Mouse (Mus musculus): ENCODE data around the gene Slc35a5. TPM values are rescaled to one million over a fixed set of nuclear protein-coding genes. Genes with fewer than 3 reads are reported as not detected.

Slc35a5 gene
- total RNA-seq, 1 experiment from 2014 or later: 8.9 TPM

DNA sequence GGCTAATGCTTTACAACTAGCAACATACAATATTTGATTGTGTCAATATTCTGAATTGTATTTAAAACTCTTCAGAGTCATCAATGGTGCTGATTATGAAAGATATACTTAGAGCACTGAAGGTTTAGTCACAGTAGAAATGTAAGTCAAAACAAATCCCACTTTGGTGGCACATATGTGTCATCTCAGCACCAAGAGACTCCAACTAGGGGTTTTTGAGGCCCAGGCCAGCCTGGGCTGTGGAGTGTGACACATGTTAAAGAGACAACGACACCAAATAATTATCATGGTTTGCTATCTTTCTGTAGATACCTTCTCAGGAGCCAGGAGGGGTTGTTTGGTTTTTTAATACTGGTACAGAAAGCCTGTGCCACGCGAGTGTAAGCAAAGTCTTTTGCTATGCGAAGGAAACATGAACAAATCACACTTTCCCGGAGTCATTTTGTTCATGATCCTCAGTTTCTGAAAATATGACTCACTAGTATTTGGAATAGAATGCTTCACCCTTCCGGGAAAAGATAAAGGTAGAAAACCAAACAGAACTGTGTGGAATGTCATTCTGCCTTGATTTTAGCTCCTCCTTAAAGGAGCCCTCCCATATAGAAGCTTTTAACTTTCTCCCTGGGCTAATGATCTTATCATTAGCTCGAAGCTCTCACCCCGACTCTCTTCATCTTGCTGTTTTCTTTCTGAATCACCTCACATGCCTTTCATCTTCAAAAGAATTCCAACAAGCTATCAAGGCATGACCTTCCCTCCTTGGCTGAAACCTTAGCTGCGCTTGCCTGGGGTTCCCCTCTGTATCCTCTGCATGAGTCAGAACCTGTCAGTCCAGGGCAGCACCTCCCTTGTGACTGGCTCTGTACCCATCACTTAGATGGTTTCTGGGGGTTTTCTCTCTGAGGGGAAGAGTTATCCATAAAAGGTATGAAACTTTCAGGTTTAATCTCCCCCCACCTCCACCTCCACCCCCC, 34.0 kb downstream of the Slc35a5 start:
- no peak for ATAC-seq (replicated peaks in 1 of 2; ENCODE audit: insufficient read depth in 1 of 2, low FRiP score in 2 of 2, low TSS enrichment in 1 of 2, low read depth in 1 of 2, poor library complexity in 2 of 2, severe bottlenecking in 2 of 2)

DNA sequence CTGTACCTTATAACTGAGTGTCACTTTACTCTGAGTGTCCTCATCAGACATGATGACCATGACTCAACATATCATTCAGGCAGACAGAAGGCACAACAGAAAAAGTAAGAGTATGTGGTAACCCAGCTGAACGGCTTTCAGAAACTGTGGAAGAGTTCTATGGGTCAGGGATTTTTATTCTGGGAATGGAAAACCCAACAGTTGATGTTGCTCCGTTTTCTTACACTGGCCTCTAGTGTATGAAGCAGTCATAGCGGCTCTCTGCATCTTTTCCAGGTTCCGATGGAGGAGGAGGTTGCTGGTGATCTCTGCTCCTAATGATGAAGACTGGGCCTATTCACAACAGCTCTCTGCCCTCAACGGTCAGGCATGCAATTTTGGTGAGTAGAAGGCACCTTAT, 35.9 kb downstream of the Slc35a5 start:
- ATAC-seq (replicated peaks in 1 of 2; ENCODE audit: insufficient read depth in 1 of 2, low FRiP score in 2 of 2, low TSS enrichment in 1 of 2, low read depth in 1 of 2, poor library complexity in 2 of 2, severe bottlenecking in 2 of 2): no peak

DNA sequence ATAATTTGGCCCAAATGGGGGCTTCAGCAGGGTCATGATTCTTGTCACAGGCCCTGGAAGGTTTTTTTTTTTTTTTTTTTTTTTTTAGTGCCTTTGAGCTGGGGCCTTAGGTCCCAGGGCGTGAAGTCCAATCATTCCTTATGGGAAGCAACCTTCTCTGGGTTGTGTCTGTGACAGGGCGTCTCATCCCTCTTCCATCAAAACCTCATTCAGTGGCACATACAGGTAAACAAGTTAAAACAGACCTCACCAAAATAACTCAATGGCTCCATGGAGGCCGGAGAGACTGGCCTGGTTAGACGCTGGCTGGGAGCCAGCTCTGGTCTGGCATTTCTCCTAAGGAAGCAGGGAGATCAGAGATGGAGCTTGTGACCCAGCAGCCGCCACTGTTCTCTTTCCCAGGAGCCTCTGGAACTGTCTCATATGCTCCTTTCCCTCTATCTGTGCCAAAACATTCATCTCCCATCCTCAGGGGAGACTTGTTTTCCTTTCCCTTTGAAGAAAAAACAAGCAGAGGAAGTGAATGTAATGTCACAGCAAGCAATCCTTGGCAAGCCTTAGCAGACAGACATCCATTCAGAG, 37.6 kb downstream of the Slc35a5 start:
- ATAC-seq (replicated peaks in 1 of 2; ENCODE audit: insufficient read depth in 1 of 2, low FRiP score in 2 of 2, low TSS enrichment in 1 of 2, low read depth in 1 of 2, poor library complexity in 2 of 2, severe bottlenecking in 2 of 2): no peak

DNA sequence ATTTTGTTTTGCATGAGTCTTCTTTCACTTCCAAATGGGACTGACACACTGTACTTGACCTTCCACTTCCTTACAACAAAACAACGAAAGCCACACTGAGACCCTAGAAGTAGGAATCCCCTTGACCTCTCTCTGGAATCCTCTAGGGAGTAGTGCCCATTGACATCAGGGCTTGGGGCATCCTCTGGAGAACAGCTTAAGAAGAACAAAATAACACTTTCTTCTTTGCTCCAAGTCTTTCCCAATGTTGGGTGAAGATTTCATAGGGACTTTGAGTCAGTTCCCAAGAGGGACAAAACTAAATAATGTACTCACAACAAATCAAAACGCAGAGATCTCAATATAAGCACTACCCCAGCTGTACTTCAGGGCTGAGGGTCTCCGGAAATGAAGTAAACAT, 39.7 kb downstream of the Slc35a5 start:
- ATAC-seq (replicated peaks in 1 of 2; ENCODE audit: insufficient read depth in 1 of 2, low FRiP score in 2 of 2, low TSS enrichment in 1 of 2, low read depth in 1 of 2, poor library complexity in 2 of 2, severe bottlenecking in 2 of 2): no peak

DNA sequence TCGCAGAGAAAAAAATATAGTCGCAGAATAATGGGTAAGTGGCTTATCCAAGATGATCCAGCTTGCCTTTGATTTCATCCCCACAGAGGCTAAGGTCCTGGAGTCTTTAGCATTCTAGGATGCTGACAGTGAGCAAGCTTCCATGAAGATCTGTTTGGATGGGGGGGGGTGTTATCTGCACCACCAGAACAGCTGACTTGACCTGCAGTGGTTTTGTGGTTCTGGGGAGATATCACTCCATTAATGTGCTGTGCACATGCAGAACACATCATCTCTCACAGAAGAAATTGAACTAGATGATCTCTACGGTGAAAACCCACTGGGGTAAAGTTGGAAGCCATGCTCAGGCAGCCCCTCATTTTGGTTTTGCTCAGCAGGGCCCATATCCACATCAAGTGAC, 41.3 kb downstream of the Slc35a5 start:
- ATAC-seq (replicated peaks in 1 of 2; ENCODE audit: insufficient read depth in 1 of 2, low FRiP score in 2 of 2, low TSS enrichment in 1 of 2, low read depth in 1 of 2, poor library complexity in 2 of 2, severe bottlenecking in 2 of 2): no peak

DNA sequence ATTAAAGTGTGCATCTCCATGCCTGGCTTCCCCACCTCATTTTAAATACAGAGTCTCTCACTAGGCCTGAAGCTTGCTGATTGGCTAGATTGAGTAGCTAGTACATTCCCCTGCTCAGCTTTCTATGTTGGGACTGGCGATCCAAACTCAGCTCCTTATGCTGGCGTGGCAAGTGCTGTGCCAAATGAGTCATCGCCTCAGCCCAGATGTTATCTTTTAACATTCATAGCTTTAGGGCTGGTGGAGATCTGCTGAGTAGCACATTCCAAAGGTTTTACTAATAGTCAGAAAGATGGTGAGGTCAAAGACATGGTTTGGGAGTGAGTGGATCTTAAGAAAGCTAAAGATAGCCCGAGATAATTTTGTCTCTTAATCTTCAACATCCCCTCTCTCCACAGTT, 48.0 kb downstream of the Slc35a5 start:
- ATAC-seq (replicated peaks in 1 of 2; ENCODE audit: insufficient read depth in 1 of 2, low FRiP score in 2 of 2, low TSS enrichment in 1 of 2, low read depth in 1 of 2, poor library complexity in 2 of 2, severe bottlenecking in 2 of 2): no peak

DNA sequence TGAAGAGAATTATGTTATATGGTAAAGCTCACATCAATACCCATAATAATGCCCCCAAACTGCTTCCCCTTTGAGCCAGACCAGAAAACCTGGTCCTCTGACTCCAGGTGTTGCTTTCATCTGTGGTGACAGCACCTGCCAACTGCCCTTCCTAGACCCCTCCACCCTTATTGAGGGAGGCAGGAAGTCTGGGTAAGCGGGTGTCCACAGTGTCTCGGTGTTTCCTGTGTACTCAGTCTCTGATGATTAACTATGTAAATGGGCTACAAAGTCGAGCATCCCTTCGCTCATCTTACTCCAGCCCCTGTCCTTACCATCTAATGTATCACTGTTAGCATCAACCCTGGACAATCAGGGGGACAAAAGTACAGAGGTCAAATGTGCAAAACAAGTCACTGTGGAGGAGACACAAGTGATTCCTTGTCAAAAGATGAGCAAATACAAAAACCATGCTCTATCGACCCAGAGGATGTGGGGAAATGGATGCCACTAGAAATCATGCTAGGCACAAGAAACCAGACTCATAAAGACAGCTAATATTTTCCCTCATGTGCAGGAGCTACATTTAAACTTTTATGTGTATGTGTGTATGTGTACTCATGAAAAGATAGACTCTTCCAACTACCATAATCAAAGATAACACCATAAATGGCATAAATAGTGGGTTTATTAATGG, 50.2 kb downstream of the Slc35a5 start:
- no peak for ATAC-seq (replicated peaks in 1 of 2; ENCODE audit: insufficient read depth in 1 of 2, low FRiP score in 2 of 2, low TSS enrichment in 1 of 2, low read depth in 1 of 2, poor library complexity in 2 of 2, severe bottlenecking in 2 of 2)

DNA sequence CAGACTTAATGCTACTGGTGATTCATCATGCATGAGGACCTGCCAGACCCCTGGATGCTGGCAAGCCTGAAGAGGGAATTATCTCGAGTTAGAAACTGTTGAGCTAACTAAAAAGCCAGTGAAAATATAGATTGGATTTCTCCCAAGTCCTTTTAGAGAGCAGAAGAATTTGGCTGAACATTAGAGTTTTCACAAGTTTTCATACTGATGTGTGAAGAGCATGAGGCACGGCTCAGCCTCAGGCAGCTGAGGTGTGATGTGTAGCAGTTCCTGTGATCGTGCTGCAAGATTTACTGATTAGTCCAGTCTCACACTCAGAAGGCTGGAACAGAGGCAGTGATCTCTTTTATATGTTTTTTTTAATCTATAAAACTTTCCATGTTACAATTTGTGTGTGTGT, 53.5 kb downstream of the Slc35a5 start:
- no peak for ATAC-seq (replicated peaks in 1 of 2; ENCODE audit: insufficient read depth in 1 of 2, low FRiP score in 2 of 2, low TSS enrichment in 1 of 2, low read depth in 1 of 2, poor library complexity in 2 of 2, severe bottlenecking in 2 of 2)

DNA sequence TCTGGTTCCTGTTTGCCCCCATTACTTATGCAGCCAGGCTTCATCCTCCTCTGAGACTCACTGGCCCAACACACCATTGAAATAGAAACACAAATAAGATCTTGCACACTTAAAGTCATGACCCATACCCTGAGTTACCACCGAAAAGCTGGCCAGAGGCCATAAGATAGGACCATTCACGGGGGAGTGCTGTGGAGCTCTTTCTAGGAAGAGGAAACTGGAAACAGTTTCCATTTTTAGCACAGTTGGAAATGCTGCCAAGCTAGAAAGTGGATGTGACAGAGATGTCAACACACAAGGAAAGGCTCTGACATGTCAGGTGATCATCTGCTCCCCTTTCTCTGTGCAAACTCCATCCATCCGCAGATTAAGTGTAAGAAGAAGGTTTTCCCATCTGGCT, 57.6 kb downstream of the Slc35a5 start:
- no peak for ATAC-seq (replicated peaks in 1 of 2; ENCODE audit: insufficient read depth in 1 of 2, low FRiP score in 2 of 2, low TSS enrichment in 1 of 2, low read depth in 1 of 2, poor library complexity in 2 of 2, severe bottlenecking in 2 of 2)

DNA sequence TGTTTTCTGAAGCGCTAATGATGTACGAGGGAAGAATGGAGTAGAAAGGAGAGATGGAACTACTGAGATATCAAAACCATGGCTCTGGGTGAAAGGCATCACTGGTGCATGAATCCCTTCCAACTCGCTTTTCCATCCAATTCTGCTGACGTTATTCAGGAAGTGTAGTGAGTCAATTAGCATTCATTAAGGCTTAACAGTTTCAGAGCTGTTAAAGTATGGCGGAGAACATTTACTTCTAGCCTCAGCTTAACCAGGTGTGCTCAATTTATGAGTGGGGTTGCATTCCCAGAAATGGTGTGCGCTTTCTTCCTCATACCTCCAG, 59.7 kb downstream of the Slc35a5 start:
- no peak for ATAC-seq (replicated peaks in 1 of 2; ENCODE audit: insufficient read depth in 1 of 2, low FRiP score in 2 of 2, low TSS enrichment in 1 of 2, low read depth in 1 of 2, poor library complexity in 2 of 2, severe bottlenecking in 2 of 2)

DNA sequence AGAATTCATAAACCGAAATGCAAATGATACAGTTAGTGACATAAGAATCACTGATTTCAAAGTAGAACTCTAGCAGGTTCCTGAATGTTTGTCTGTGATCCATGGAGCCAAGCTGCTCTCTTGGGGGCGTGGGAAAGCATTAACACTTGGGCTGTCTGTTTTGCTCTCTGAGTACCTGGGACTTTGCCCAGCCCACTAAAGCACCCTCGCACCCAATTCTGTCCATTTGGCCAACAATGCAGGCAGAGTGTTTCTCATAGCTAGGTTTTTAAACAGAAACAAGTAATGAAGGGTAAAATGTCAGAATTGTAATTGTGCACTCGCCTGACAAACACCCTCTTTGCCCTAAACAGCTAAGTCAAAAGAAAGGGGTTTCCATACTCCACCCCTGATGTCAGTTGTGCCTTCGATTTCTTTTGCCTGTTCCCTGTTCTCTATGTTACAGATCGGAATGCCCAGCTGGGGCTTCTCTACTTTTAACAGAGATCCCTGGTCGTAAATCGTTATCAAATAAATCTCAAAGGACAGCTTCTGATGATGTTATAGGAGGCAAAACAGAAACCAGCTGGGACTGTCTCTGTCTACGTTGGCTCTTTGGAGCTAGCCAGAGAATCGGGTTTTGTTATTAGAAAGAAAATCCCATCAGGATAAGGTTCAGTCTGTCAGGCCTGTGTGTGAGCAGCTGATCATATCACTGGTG, 60.2 kb downstream of the Slc35a5 start:
- no peak for ATAC-seq (replicated peaks in 1 of 2; ENCODE audit: insufficient read depth in 1 of 2, low FRiP score in 2 of 2, low TSS enrichment in 1 of 2, low read depth in 1 of 2, poor library complexity in 2 of 2, severe bottlenecking in 2 of 2)

DNA sequence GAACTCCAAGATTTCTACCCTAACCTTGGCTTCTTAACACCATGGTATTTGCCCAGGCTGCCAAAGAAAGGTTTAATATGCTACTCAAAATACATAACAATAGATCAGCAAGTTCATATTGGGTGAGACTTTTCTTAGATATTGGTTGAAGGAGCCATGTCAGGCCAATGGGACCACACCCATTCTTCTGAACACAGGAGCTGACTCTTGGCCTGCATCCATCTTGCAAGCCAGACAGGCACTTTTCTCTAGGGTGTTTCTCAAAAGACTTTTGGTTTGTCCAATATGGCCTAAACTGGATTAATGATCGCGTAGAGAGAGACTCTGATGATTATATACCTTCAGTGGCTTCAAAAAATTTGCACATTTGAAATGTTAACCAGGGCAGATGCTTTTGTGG, 61.0 kb downstream of the Slc35a5 start:
- no peak for ATAC-seq (replicated peaks in 1 of 2; ENCODE audit: insufficient read depth in 1 of 2, low FRiP score in 2 of 2, low TSS enrichment in 1 of 2, low read depth in 1 of 2, poor library complexity in 2 of 2, severe bottlenecking in 2 of 2)

DNA sequence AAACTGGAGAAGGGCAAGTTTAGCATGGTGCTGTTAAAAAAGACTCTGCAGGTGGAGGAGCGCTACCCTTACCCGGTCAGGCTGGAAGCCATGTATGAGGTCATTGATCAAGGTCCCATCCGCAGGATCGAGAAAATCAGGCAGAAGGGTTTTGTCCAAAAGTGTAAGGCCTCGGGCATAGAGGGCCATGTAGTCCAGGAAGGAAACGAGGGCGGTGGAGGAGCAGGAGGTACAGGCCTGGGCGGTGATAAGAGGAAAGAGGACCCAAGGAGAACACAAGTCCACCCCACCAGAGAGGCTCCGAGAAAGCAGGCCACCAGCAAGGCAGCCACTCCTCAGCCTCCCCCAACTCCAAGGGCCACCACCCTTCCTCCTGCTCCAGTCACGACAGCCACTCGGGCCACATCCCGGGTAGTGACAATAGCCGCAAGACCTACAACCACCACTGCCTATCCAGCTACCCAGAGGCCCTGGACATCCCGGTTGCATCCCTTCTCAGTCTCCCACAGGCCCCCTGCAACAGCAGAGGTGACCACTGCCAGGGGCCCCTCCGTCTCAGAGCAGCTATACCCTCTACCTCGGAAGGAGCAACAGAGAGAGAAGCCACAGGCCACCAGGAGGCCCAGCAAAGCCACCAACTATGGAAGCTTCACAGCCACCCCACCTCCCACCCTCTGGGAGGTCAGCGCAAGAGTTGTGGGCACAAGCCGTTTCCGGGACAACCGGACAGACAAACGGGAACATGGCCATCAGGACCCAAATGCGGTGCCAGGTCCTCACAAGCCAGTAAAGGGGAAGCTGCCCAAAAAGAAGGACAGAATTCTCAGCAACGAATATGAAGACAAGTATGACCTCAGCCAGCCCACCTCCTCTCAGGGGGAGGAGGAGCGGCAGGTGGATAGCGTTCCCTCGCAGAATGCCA, 62.7 kb downstream of the Slc35a5 start:
- ATAC-seq (replicated peaks in 1 of 2; ENCODE audit: insufficient read depth in 1 of 2, low FRiP score in 2 of 2, low TSS enrichment in 1 of 2, low read depth in 1 of 2, poor library complexity in 2 of 2, severe bottlenecking in 2 of 2): peak in 1 of 2 experiments; percentile 44; a peak in 1 of 4 replicates

DNA sequence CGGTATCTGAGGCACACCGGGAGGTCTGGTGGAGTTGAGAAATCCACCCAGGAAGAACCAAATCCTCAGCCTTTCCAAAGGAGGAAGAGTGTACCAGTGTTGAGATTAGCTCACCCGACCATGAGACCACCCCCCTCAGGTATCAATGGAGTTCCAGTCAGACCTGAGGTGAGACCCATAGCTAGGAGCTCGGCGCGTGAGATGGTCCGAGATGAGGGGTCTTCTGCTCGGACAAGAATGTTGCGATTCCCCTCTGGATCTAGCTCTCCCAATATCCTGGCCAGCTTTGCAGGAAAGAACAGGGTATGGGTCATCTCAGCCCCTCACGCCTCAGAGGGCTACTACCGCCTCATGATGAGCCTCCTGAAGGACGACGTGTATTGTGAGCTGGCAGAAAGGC, 63.5 kb downstream of the Slc35a5 start:
- ATAC-seq (replicated peaks in 1 of 2; ENCODE audit: insufficient read depth in 1 of 2, low FRiP score in 2 of 2, low TSS enrichment in 1 of 2, low read depth in 1 of 2, poor library complexity in 2 of 2, severe bottlenecking in 2 of 2): no peak

DNA sequence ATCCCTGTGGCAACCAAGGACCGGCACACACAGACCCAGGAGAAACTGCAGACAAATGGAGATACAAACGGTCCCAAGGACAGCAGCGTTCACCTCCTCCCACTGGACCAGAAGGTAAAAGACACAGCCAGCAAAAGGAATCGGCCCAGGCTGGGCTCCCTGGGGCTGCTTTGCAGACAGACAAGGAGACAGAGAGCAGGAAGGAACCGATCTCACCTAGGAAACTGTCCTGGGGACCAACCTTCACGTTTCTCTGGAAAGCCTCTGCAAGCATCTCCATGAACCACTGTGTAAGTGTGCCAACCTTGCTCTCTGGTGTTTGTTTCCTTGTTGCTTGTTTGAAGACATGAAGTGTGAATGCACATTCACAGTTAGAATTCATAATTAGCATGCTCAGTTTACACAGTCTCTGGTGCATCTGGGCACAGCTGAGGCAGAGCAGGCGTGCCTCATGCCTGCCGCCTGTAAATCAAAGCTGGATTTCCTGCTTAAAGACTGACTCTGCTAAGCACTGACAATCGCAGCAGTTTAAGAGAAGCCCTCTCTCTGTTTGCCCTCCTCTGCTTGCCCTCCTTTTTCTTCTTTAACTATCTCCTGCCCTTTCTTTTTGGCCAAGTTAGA, 64.3 kb downstream of the Slc35a5 start:
- no peak for ATAC-seq (replicated peaks in 1 of 2; ENCODE audit: insufficient read depth in 1 of 2, low FRiP score in 2 of 2, low TSS enrichment in 1 of 2, low read depth in 1 of 2, poor library complexity in 2 of 2, severe bottlenecking in 2 of 2)

DNA sequence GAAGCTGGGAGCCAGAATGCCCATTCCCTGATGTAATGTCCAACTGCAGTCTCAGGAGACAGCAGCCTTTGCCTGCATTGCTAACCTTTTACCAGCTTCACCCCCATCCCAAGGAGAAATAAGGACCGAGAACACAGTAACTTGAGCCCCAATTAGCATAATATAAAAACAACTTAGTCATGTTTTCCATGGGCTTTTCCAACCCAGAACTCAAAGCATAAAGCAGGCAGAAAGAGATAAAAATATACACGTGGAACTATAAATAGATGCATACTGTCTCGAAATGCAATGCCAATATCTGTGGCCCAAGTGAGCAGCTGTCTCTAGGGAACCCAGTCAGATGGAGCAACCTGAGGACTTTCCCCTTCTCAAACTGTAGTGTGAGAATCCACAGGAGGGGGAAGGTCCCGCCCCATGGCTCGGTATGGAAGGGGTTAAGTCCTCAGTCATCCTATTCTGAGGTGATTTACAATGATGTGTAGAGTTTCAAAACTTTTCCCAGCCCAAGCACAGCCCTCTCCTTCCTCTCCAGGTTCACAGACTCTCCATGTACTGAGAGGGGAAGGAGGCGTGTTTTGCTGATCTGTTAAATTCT, 65.3 kb downstream of the Slc35a5 start, which contains the start of gene Ccdc80:
Ccdc80 (plus strand) TSS at position 266 of the 595 bp plus-strand sequence.
- ATAC-seq (replicated peaks in 1 of 2; ENCODE audit: insufficient read depth in 1 of 2, low FRiP score in 2 of 2, low TSS enrichment in 1 of 2, low read depth in 1 of 2, poor library complexity in 2 of 2, severe bottlenecking in 2 of 2): no peak
